Mouse (Mus musculus) lung, embryonic 16.5 days (tissue): ENCODE data around the gene Rimbp2. TPM values are rescaled to one million over a fixed set of nuclear protein-coding genes. Genes with fewer than 3 reads are reported as not detected.

Source experiments
- ATAC-seq: fragments of 200-750 bp; cut with Nextera tagmentation; 2 replicates; pipeline ENCODE4 v1.8.0; 2017; ENCODE audit warnings: low read depth, mild to moderate bottlenecking, moderate library complexity
- H3K27ac ChIP-seq: fragments of 300-500 bp; sonication (generic); 2 replicates; pipeline ENCODE4 v1.5.1; 2014; ENCODE audit warnings: mild to moderate bottlenecking, control low read depth, low read length
- H3K27me3 ChIP-seq: fragments of 300-500 bp; sonication (generic); 2 replicates; pipeline ENCODE4 v1.6.1; 2014; ENCODE audit warnings: low read depth, low read length, mixed read lengths; ENCODE audit not compliant: control insufficient read depth, insufficient read depth
- H3K36me3 ChIP-seq: fragments of 300-500 bp; sonication (generic); 2 replicates; pipeline ENCODE4 v1.6.1; 2014; ENCODE audit warnings: low read length; ENCODE audit not compliant: control insufficient read depth, insufficient read depth
- H3K4me1 ChIP-seq: fragments of 300-500 bp; sonication (generic); replicated peaks from 2 replicates; pipeline ENCODE4 v1.6.1; 2014; ENCODE audit warnings: low read length, mixed read lengths; ENCODE audit not compliant: control insufficient read depth, insufficient read depth
- H3K4me2 ChIP-seq: fragments of 300-500 bp; sonication (generic); 2 replicates; pipeline ENCODE4 v1.6.1; 2014; ENCODE audit warnings: low read depth, low read length, control low read depth
- H3K4me3 ChIP-seq: fragments of 300-500 bp; sonication (generic); 2 replicates; pipeline ENCODE4 v1.5.1; 2014; ENCODE audit warnings: mild to moderate bottlenecking, low read length, control low read depth
- H3K9ac ChIP-seq: fragments of 300-500 bp; sonication (generic); 2 replicates; pipeline ENCODE4 v1.6.1; 2014; ENCODE audit warnings: low read length, control low read depth
- H3K9me3 ChIP-seq: fragments of 300-500 bp; sonication (generic); 2 replicates; pipeline ENCODE4 v1.6.1; 2016; ENCODE audit warnings: low read length; ENCODE audit not compliant: control insufficient read depth
- WGBS: fragments of 180-500 bp; shearing (Covaris S2); extraction: QIAGEN DNeasy Blood & Tissue Kit; methylation state at CpG from one replicate; pipeline ENCODE4 v1.1.7; 2014; 5-methylcytosine and 5-hydroxymethylcytosine counted together
- polyA plus RNA-seq: library from polyadenylated mRNA; unstranded; fragments of >200 nt; fragmentation: Nextera tagmentation; extraction: Ambion mirVana; gene quantifications from 2 replicates; pipeline ENCODE4 v1.2.1, GENCODE M21; 2015

Rimbp2 gene
- polyA plus RNA-seq, 1 experiment from 2014 or later: 0.24 TPM

- no peaks in the 10 kb centered on the region for H3K36me3 ChIP-seq
- WGBS: 29% methylated on average over 8 of the region's 8 CpGs
- no peak overlapping the region for H3K27ac ChIP-seq
- ATAC-seq: no peak
- H3K4me3 ChIP-seq: no peak overlapping the region
- no peaks in the 10 kb centered on the region for H3K27me3 ChIP-seq
- H3K4me2 ChIP-seq: no peak overlapping the region
- H3K9ac ChIP-seq: no peak overlapping the region
- H3K9me3 ChIP-seq: no peaks in the 10 kb centered on the region
- no peaks in the 10 kb centered on the region for H3K4me1 ChIP-seq
These were observed 192.2 kb downstream of the Rimbp2 start for GRCm38 (mm10) chr5:128761118-128761517.

GRCm38 (mm10) chr5:128746261-128746660 is 207.0 kb downstream of the Rimbp2 start:
- no peak for ATAC-seq
- Histone ChIP-seq H3K4me2 (no peak overlapping the region), H3K27me3 (no peaks in the 10 kb centered on the region), H3K4me1 (no peaks in the 10 kb centered on the region), H3K4me3 (no peak overlapping the region), H3K27ac (no peak overlapping the region), H3K36me3 (no peaks in the 10 kb centered on the region), H3K9ac (no peak overlapping the region), H3K9me3 (no peaks in the 10 kb centered on the region)
- WGBS: 78% methylated on average over 8 of the region's 8 CpGs

- Histone ChIP-seq H3K27ac (no peak overlapping the region), H3K27me3 (no peaks in the 10 kb centered on the region), H3K4me2 (no peak overlapping the region), H3K4me3 (no peak overlapping the region), H3K9me3 (no peaks in the 10 kb centered on the region), H3K4me1 (no peaks in the 10 kb centered on the region), H3K36me3 (no peaks in the 10 kb centered on the region), H3K9ac (no peak overlapping the region)
- WGBS: 76% methylated on average over 9 of the region's 9 CpGs
- no peak for ATAC-seq
These were observed 208.1 kb downstream of the Rimbp2 start for GRCm38 (mm10) chr5:128745206-128745605.

- Histone ChIP-seq H3K27ac (no peak overlapping the region), H3K36me3 (no peaks in the 10 kb centered on the region), H3K9me3 (no peaks in the 10 kb centered on the region), H3K4me3 (no peak overlapping the region), H3K4me2 (no peak overlapping the region), H3K9ac (no peak overlapping the region), H3K27me3 (no peaks in the 10 kb centered on the region), H3K4me1 (no peaks in the 10 kb centered on the region)
- no peak for ATAC-seq
- 79% methylated on average over 6 of the region's 6 CpGs for WGBS
These were observed 208.9 kb downstream of the Rimbp2 start for GRCm38 (mm10) chr5:128744351-128744750.

- Histone ChIP-seq H3K27me3 (no peaks in the 10 kb centered on the region), H3K4me1 (no peaks in the 10 kb centered on the region), H3K9me3 (no peaks in the 10 kb centered on the region), H3K4me3 (no peak overlapping the region), H3K36me3 (no peaks in the 10 kb centered on the region), H3K27ac (no peak overlapping the region), H3K9ac (no peak overlapping the region), H3K4me2 (no peak overlapping the region)
- no peak for ATAC-seq
- WGBS: 37% methylated on average over 8 of the region's 8 CpGs
These were observed 213.5 kb downstream of the Rimbp2 start for GRCm38 (mm10) chr5:128739838-128740171.

- Histone ChIP-seq H3K9ac (no peak overlapping the region), H3K27me3 (no peaks in the 10 kb centered on the region), H3K36me3 (no peaks in the 10 kb centered on the region), H3K27ac (no peak overlapping the region), H3K4me1 (no peaks in the 10 kb centered on the region), H3K4me3 (no peak overlapping the region), H3K9me3 (no peaks in the 10 kb centered on the region), H3K4me2 (no peak overlapping the region)
- no peak for ATAC-seq
- 38% methylated on average over 15 of the region's 17 CpGs for WGBS
These were observed 214.0 kb downstream of the Rimbp2 start for GRCm38 (mm10) chr5:128739168-128739837.

GRCm38 (mm10) chr5:128735921-128736320 is 217.4 kb downstream of the Rimbp2 start:
- Histone ChIP-seq H3K27ac (no peak overlapping the region), H3K4me2 (no peak overlapping the region), H3K36me3 (no peaks in the 10 kb centered on the region), H3K9ac (no peak overlapping the region), H3K27me3 (no peaks in the 10 kb centered on the region), H3K9me3 (no peaks in the 10 kb centered on the region), H3K4me3 (no peak overlapping the region), H3K4me1 (no peaks in the 10 kb centered on the region)
- no peak for ATAC-seq
- 65% methylated on average over 22 of the region's 22 CpGs for WGBS

- 0 out of 2 replicates have a peak, but pooled peaks have one; percentile 36 for ATAC-seq
- Histone ChIP-seq H3K36me3 (no peaks in the 10 kb centered on the region), H3K4me1 (no peaks in the 10 kb centered on the region), H3K9me3 (no peaks in the 10 kb centered on the region), H3K27ac (no peak overlapping the region), H3K9ac (no peak overlapping the region), H3K4me2 (no peak overlapping the region), H3K27me3 (no peaks in the 10 kb centered on the region), H3K4me3 (no peak overlapping the region)
- 3% methylated on average over 6 of the region's 6 CpGs for WGBS
These were observed 219.3 kb downstream of the Rimbp2 start for GRCm38 (mm10) chr5:128733955-128734354.

GRCm38 (mm10) chr5:128732416-128733014 is 220.8 kb downstream of the Rimbp2 start:
- Histone ChIP-seq H3K36me3 (no peaks in the 10 kb centered on the region), H3K4me2 (no peak overlapping the region), H3K9ac (no peak overlapping the region), H3K9me3 (no peaks in the 10 kb centered on the region), H3K4me1 (no peaks in the 10 kb centered on the region), H3K27me3 (no peaks in the 10 kb centered on the region), H3K4me3 (no peak overlapping the region), H3K27ac (no peak overlapping the region)
- 65% methylated on average over 11 of the region's 11 CpGs for WGBS
- no peak for ATAC-seq
